Comparison of ENCODE assay signal across 8 mouse cellular contexts in the genomic region with DNA sequence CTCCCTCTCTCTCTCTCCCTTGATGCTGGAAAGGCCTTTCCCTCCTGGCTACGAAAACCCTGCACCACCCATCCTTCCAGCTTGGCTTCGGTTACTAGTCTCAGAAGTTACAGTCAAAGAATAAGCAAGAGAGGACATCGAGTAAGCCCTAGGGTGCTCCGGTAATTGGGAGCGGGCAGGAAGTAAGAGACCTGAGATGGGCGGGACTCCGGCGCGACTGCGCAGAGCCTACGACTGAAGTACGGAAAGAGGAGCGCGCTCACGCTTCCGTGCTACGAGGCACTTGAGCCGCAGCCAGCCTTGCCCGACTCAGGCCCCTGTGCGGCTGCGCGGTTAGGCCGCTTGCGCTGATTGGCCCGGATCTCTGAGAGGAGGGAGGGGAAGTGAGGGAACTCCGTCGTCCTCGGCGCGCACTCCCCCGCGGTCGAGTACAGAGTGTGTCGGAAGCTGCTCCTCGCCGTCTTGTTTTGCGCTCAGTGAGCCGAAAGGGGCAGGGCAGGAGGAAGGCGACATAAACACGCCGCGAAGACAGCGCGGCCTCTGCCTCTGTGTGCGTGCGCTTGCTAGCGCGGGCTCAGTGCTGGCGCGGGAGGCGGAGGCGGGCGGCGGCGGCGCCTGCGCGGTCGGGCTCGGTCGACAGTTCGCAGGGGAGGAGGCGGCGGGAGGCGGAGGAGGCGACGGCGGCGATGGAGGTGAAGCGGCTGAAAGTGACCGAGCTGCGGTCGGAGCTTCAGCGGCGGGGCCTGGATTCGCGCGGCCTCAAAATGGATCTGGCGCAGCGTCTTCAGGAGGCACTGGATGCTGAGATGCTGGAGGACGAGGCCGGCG. TPM values are rescaled to one million over a fixed set of nuclear protein-coding genes. Genes with fewer than 3 reads are reported as not detected.
DNase-seq lines count a peak whose midpoint lies in the region; ATAC-seq lines count a peak whose summit lies in the region.

Gene Hnrnpul2, plus strand, starts transcription at position 415 of the 828 bp plus-strand sequence.

- H3K27me3 ChIP-seq in hindbrain, embryonic 16.5 days (replicated peaks; ENCODE audit: control insufficient read depth, insufficient read depth, low read length) = no peaks in the 10 kb centered on the region

- H3K9me3 ChIP-seq in hindbrain, embryonic 16.5 days (ENCODE audit: control insufficient read depth, low read length) = no peaks in the 10 kb centered on the region

- ATAC-seq in hindbrain, embryonic 16.5 days = peak; percentile 96

- peaks cover 44% of the 10 kb centered on the region for H3K4me1 ChIP-seq in hindbrain, embryonic 16.5 days (ENCODE audit: control insufficient read depth, insufficient read depth, low read depth, low read length)

- WGBS in hindbrain, embryonic 16.5 days = 0% methylated on average over 71 of the region's 83 CpGs
- 2% methylated on average over 70 of the region's 83 CpGs for WGBS in macrophage (ENCODE audit: missing documents)

- H3K9ac ChIP-seq in hindbrain, embryonic 16.5 days (ENCODE audit: low read depth, low read length) = peak within 1 kb of the TSS; percentile 77

- peaks cover 17% of the 10 kb centered on the region for H3K36me3 ChIP-seq in hindbrain, embryonic 16.5 days (ENCODE audit: control insufficient read depth, insufficient read depth, low read length)
- peaks cover 35% of the 10 kb centered on the region for H3K36me3 ChIP-seq in macrophage (ENCODE audit: inconsistent target)

- H3K79me2 ChIP-seq in macrophage (ENCODE audit: inconsistent target) = peaks cover 82% of the 10 kb centered on the region

- peak within 1 kb of the TSS; percentile 84 for H3K4me2 ChIP-seq in hindbrain, embryonic 16.5 days (ENCODE audit: low read length)

- H3K27ac ChIP-seq in hindbrain, embryonic 16.5 days (ENCODE audit: low read depth, low read length) = peak within 1 kb of the TSS; percentile 96
- peak within 1 kb of the TSS; percentile 96 for H3K27ac ChIP-seq in macrophage

- DNase-seq in T-cell, adult 2 months (ENCODE audit: low spot score) = peak; percentile 100
- DNase-seq in cerebellum, postnatal 4 days (ENCODE audit: low spot score in 2 of 2) = peak; percentile 94 to 96
- DNase-seq in gastrocnemius, adult 18-20 months (ENCODE audit: low spot score) = peak; percentile 98
- DNase-seq in left cerebral cortex, adult 18-20 months (ENCODE audit: low spot score in 2 of 2) = peak; percentile 98
- peak; percentile 99 for DNase-seq in right cerebral cortex, adult 18-20 months
- DNase-seq in urinary bladder, postnatal 10 days (ENCODE audit: low spot score) = peak; percentile 93

- peak within 1 kb of the TSS; percentile 94 for H3K4me3 ChIP-seq in hindbrain, embryonic 16.5 days (ENCODE audit: low read length)
- peak within 1 kb of the TSS; percentile 95 for H3K4me3 ChIP-seq in macrophage (ENCODE audit: inconsistent target)

RNA-seq across cellular contexts. Expression of gene Hnrnpul2, which starts in this region (rescaled TPM):
- total RNA-seq in gastrocnemius, adult 18-20 months (2021) = 10 to 100 TPM; 41.2 to 44.3 TPM
- polyA plus RNA-seq in hindbrain, embryonic 16.5 days (2015; fragmentation: Nextera tagmentation; extraction: Ambion mirVana) = 5.1 and 5.8 TPM in 2 replicates
- 100 to 1,000 TPM; 123 to 127 TPM for total RNA-seq in left cerebral cortex, adult 18-20 months (2021)
- 100 to 1,000 TPM in 16 of 26 experiments, 10 to 100 TPM in 10; 43.1 to 200 (median 123) TPM for total RNA-seq in macrophage (2018; cell fraction: chromatin; rRNA removed)
- 100 to 1,000 TPM in 1 of 26 experiments, 10 to 100 TPM in 25; 60.4 to 102 (median 80.2) TPM for total RNA-seq in macrophage (2018; cell fraction: cytosol; rRNA removed)
- 100 to 1,000 TPM in 15 of 26 experiments, 10 to 100 TPM in 11; 61.1 to 164 (median 118) TPM for total RNA-seq in macrophage (2018; cell fraction: nucleus; rRNA removed)
- 74.0 to 130 TPM (median 81.5 TPM) in 3 replicates for polyA plus RNA-seq in macrophage (2018)

Comparison
In these comparisons a context has a peak if more than half of its experiments do, and no peak if none do; other contexts are left out.
1. Peak in every context shown above with its lines: DNase-seq, ATAC-seq, H3K4me3 ChIP-seq and H3K27ac ChIP-seq.
2. RNA of gene Hnrnpul2 (polyA plus RNA-seq): 74.0 to 130 TPM in macrophage; 5.1 to 5.8 TPM in hindbrain, embryonic 16.5 days; every median in the first group is over 10 times any median in the second.